Mouse (Mus musculus): ENCODE results near the gene Cdc5l.
"Not testable (repeated sequence)": the region's sequence is repeated elsewhere in the genome, so short reads cannot be mapped to it uniquely, and the experiment has no call there.

DNA sequence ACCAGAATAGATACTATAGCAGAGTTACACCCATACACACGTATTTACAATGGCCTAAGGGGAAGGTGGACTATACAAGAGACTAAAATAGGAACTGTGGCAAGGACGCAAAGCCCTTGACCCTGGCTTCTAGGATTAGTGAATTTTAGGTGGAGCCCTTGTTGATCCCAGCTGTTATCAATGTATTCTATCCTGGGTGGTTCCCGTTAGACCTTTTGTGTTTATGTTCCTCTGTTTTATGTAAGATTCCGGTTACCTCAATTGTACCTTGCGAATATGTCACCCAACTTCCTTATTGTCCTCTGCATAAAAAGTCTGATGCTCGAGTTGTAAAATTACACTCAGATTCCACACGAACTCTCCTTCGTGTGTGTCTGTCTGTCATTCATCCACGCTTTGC lies 22.2 kb upstream of the Cdc5l start:
- not testable (repeated sequence) for TF ChIP-seq CTCF (IDR thresholded peaks at IDR 0.05; ENCODE audit: control insufficient read depth, insufficient read depth, insufficient replicate concordance, low read depth, low read length); POLR2A (IDR thresholded peaks at IDR 0.05; ENCODE audit: control insufficient read depth, low read depth, low read length)
